Mouse (Mus musculus) C2C12 (cell line): Measurements from ENCODE around the gene Ddx39.

Source experiments
- CEBPB ChIP-seq: IDR thresholded peaks from one replicate; pipeline ENCODE4 v1.6.1; 2011; ENCODE audit warnings: low read depth, mild to moderate bottlenecking, control low read depth, moderate library complexity
- CTCF ChIP-seq: IDR thresholded peaks from one replicate; pipeline ENCODE4 v1.5.1; 2011; ENCODE audit not compliant: control insufficient read depth, insufficient read depth, insufficient read length
- FOSL1 ChIP-seq: IDR thresholded peaks from one replicate; pipeline ENCODE4 v1.8.0; 2011; ENCODE audit warnings: mild to moderate bottlenecking, low read length; ENCODE audit not compliant: poor library complexity, insufficient read depth, severe bottlenecking
- MAX ChIP-seq: IDR thresholded peaks from one replicate; pipeline ENCODE4 v1.6.1; 2011; ENCODE audit warnings: mild to moderate bottlenecking, control low read depth
- MYOD1 ChIP-seq: IDR thresholded peaks from one replicate; pipeline ENCODE4 v1.6.1; 2011; ENCODE audit warnings: low read depth; ENCODE audit not compliant: control insufficient read depth, insufficient read length
- MYOG ChIP-seq: IDR thresholded peaks from one replicate; pipeline ENCODE4 v1.6.1; 2011; ENCODE audit not compliant: control insufficient read depth, insufficient read length; ENCODE audit errors: extremely low read depth
- USF1 ChIP-seq: IDR thresholded peaks from one replicate; pipeline ENCODE4 v1.6.1; 2011; ENCODE audit warnings: low read depth, mild to moderate bottlenecking, control low read depth, moderate library complexity

DNA sequence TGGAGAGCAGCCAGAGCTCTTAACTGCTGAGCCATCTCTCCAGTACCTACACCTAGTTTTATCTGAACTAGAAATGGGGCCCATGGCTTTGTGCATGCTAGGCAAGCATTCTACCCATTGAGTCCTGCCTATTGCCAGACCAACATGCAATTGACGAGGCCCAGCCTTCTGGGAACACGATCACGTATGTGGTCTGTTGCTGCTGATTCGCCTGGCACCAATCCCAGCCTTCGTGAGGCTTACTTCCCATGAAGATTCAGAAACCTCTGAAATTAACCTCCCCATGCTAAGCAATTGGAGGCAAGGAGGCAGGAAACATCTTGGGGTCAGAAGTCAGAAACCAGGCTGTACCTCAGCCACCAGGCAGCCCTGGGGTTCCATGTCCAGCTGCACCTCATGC, 34.4 kb upstream of the Ddx39 start:
- TF ChIP-seq CTCF: no peak
- TF ChIP-seq MAX: no peak
- no peak for TF ChIP-seq USF1
- TF ChIP-seq CEBPB: no peak
- TF ChIP-seq MYOD1: no peak
- no peak for TF ChIP-seq MYOG
- no peak for TF ChIP-seq FOSL1
